In genomic region chr3:123353661-123354060, GRCm38 (mm10) we compare ENCODE assay signal across 11 mouse cellular contexts. TPM values are rescaled to one million over a fixed set of nuclear protein-coding genes. Genes with fewer than 3 reads are reported as not detected.
A peak's percentile ranks its signal among the peaks of the same experiment; 100 is the strongest.
DNase-seq lines count a peak whose midpoint lies in the region; ATAC-seq and TF ChIP-seq lines count a peak whose summit lies in the region.
"Had no signal": no experiment of that assay in that cellular context is flagged by ENCODE, and none has a peak within 500 bp of the region (broad histone marks: within the 10 kb centered on the region; RNA-seq: fewer than 3 reads in every experiment).

No protein-coding gene starts in this region.

- no peak for TF ChIP-seq CTCF in heart, adult 2 months (IDR thresholded peaks at IDR 0.05)

- intact Hi-C loops in heart, adult 2 months (cut with DNase I) = loop anchor here (2.0 to 10.0 kb wide), 4 partner anchors 27 to 419 kb away; no protein-coding TSS in a partner anchor

- no peak overlapping the region for H3K9ac ChIP-seq in heart, adult 2 months (ENCODE audit: low read depth, low read length)
- H3K9ac ChIP-seq in kidney, embryonic 14.5 days (ENCODE audit: low read depth, low read length) = no peak overlapping the region
- no peak overlapping the region for H3K9ac ChIP-seq in midbrain, embryonic 12.5 days (replicated peaks)
- H3K9ac ChIP-seq: heart, embryonic 15.5 days had no signal

- TF ChIP-seq EP300 in heart, adult 2 months (IDR thresholded peaks at IDR 0.05; ENCODE audit: insufficient read depth, low read depth, low read length) = no peak

- no peak overlapping the region for H3K4me3 ChIP-seq in heart, adult 2 months
- no peak overlapping the region for H3K4me3 ChIP-seq in kidney, embryonic 14.5 days (ENCODE audit: low read length)
- no peak overlapping the region for H3K4me3 ChIP-seq in midbrain, embryonic 12.5 days
- H3K4me3 ChIP-seq in midbrain, embryonic 10.5 days = no peak overlapping the region
- H3K4me3 ChIP-seq: heart, embryonic 15.5 days had no signal

- H3K27ac ChIP-seq in heart, adult 2 months = peak overlapping the region; percentile 74
- H3K27ac ChIP-seq in kidney, embryonic 14.5 days (ENCODE audit: low read depth, low read length) = no peak overlapping the region
- H3K27ac ChIP-seq in midbrain, embryonic 12.5 days (replicated peaks) = no peak overlapping the region
- no peak overlapping the region for H3K27ac ChIP-seq in midbrain, embryonic 10.5 days (replicated peaks)
- H3K27ac ChIP-seq: stomach, postnatal 0 days had no signal

- DNase-seq in heart, adult 2 months = no peak
- no peak for DNase-seq in heart, adult 18-20 months
- DNase-seq in kidney, adult 18-20 months = peak; percentile 21
- DNase-seq in midbrain, embryonic 10.5 days (ENCODE audit: low spot score) = no peak
- no peak for DNase-seq in frontal cortex, postnatal 10 days (ENCODE audit: low spot score in 2 of 2)
- DNase-seq: right cerebral cortex, adult 18-20 months had no signal

- H3K79me2 ChIP-seq in heart, adult 2 months (replicated peaks; ENCODE audit: control insufficient read depth, insufficient read depth, low read length) = no peaks in the 10 kb centered on the region

- H3K36me3 ChIP-seq in heart, adult 2 months (ENCODE audit: control insufficient read depth, insufficient read depth, low read length) = peaks cover 34% of the 10 kb centered on the region
- peaks cover 44% of the 10 kb centered on the region for H3K36me3 ChIP-seq in kidney, embryonic 14.5 days (ENCODE audit: control insufficient read depth, insufficient read depth, low read length)
- H3K36me3 ChIP-seq in midbrain, embryonic 12.5 days = no peaks in the 10 kb centered on the region
- H3K36me3 ChIP-seq in midbrain, embryonic 10.5 days = no peaks in the 10 kb centered on the region

- WGBS in heart, adult 2 months = 90% methylated on average over 12 of the region's 12 CpGs
- 90% methylated on average over 12 of the region's 12 CpGs for WGBS in kidney, embryonic 14.5 days
- WGBS in midbrain, embryonic 12.5 days = 90% methylated on average over 12 of the region's 12 CpGs
- 89% methylated on average over 12 of the region's 12 CpGs for WGBS in midbrain, embryonic 10.5 days

- H3K4me1 ChIP-seq in heart, adult 2 months (ENCODE audit: control insufficient read depth, insufficient read depth, low read length) = peaks cover 4% of the 10 kb centered on the region; the same call in 1 of the 2 replicates
- no peaks in the 10 kb centered on the region for H3K4me1 ChIP-seq in kidney, embryonic 14.5 days (ENCODE audit: control insufficient read depth, insufficient read depth, low read length)
- no peaks in the 10 kb centered on the region for H3K4me1 ChIP-seq in midbrain, embryonic 12.5 days
- H3K4me1 ChIP-seq in midbrain, embryonic 10.5 days = no peaks in the 10 kb centered on the region

- H3K9me3 ChIP-seq in kidney, embryonic 14.5 days (ENCODE audit: control insufficient read depth, low read length) = no peaks in the 10 kb centered on the region
- no peaks in the 10 kb centered on the region for H3K9me3 ChIP-seq in midbrain, embryonic 12.5 days
- no peaks in the 10 kb centered on the region for H3K9me3 ChIP-seq in midbrain, embryonic 10.5 days (replicated peaks)
- H3K9me3 ChIP-seq: heart, embryonic 15.5 days had no signal

- no peak for TF ChIP-seq POLR2A in heart, adult 2 months (IDR thresholded peaks at IDR 0.05; ENCODE audit: insufficient read depth, low read depth, low read length)

- no peaks in the 10 kb centered on the region for H3K27me3 ChIP-seq in heart, adult 2 months (ENCODE audit: control insufficient read depth, insufficient read depth, low read length)
- no peaks in the 10 kb centered on the region for H3K27me3 ChIP-seq in kidney, embryonic 14.5 days (ENCODE audit: control insufficient read depth, insufficient read depth, low read length)
- 0 out of 2 replicates have a peak, but pooled peaks cover 3% of the 10 kb centered on the region for H3K27me3 ChIP-seq in midbrain, embryonic 12.5 days
- no peaks in the 10 kb centered on the region for H3K27me3 ChIP-seq in midbrain, embryonic 10.5 days (ENCODE audit: low read depth, poor library complexity, severe bottlenecking)
- H3K27me3 ChIP-seq: heart, embryonic 15.5 days had no signal

- H3K4me2 ChIP-seq in kidney, embryonic 14.5 days (replicated peaks; ENCODE audit: low read depth, low read length) = no peak overlapping the region
- H3K4me2 ChIP-seq in midbrain, embryonic 12.5 days (replicated peaks) = no peak overlapping the region
- H3K4me2 ChIP-seq: heart, embryonic 15.5 days had no signal

- ATAC-seq in kidney, embryonic 14.5 days (ENCODE audit: low FRiP score, low TSS enrichment) = no peak
- peak; percentile 47; the same call in 1 of the 2 replicates for ATAC-seq in midbrain, embryonic 12.5 days (ENCODE audit: low FRiP score, low read depth)
- ATAC-seq: lung, postnatal 0 days had no signal

RNA-seq across cellular contexts. Expression of gene Mettl14, which starts 32.2 kb away (rescaled TPM):
- 10 to 100 TPM; 11.6 to 13.9 TPM for total RNA-seq in heart, adult 2 months (2021)
- 5.4 and 7.6 TPM in 2 replicates for polyA plus RNA-seq in heart, adult 2 months (2012; rRNA removed)
- 10 to 100 TPM; 13.7 to 14.8 TPM for total RNA-seq in heart, adult 18-20 months (2021)
- polyA plus RNA-seq in kidney, embryonic 14.5 days (2014; fragmentation: Nextera tagmentation; extraction: Ambion mirVana) = 17.3 and 23.9 TPM in 2 replicates
- 37.5 and 38.2 TPM in 2 replicates for polyA plus RNA-seq in midbrain, embryonic 12.5 days (2016; fragmentation: Nextera tagmentation; extraction: Ambion mirVana)
- 36.3 and 38.6 TPM in 2 replicates for polyA plus RNA-seq in midbrain, embryonic 10.5 days (2016; fragmentation: Nextera tagmentation; extraction: Ambion mirVana)
